Mouse (Mus musculus) erythroblast, embryonic 14.5 days (primary cell): Measurements from ENCODE around the gene B3gnt3. TPM values are rescaled to one million over a fixed set of nuclear protein-coding genes. Genes with fewer than 3 reads are reported as not detected.

Experiments used
- H3K27me3 ChIP-seq: 2 replicates; pipeline ENCODE4 v1.6.1; 2012; ENCODE audit warnings: inconsistent platforms; ENCODE audit not compliant: control insufficient read depth
- H3K36me3 ChIP-seq: 2 replicates; pipeline ENCODE4 v1.6.1; 2012; ENCODE audit warnings: mild to moderate bottlenecking, inconsistent platforms; ENCODE audit not compliant: control insufficient read depth
- H3K4me1 ChIP-seq: 2 replicates; pipeline ENCODE4 v1.6.1; 2012; ENCODE audit warnings: inconsistent platforms; ENCODE audit not compliant: control insufficient read depth
- H3K4me3 ChIP-seq: replicated peaks from 2 replicates; pipeline ENCODE3; 2012; ENCODE audit warnings: moderate library complexity, mild to moderate bottlenecking, inconsistent platforms
- H3K9me3 ChIP-seq: 2 replicates; pipeline ENCODE4 v1.6.1; 2012; ENCODE audit warnings: low read length, inconsistent platforms, mixed read lengths; ENCODE audit not compliant: control insufficient read depth
- GATA1 ChIP-seq: IDR thresholded peaks from 2 replicates; pipeline ENCODE4 v1.6.1; 2012; ENCODE audit warnings: low read length, inconsistent platforms, mixed read lengths
- TAL1 ChIP-seq: IDR thresholded peaks from 3 replicates; pipeline ENCODE4 v1.6.1; 2012; ENCODE audit warnings: low read length, inconsistent platforms, mixed read lengths
- polyA plus RNA-seq: library from polyadenylated mRNA; stranded (reverse); fragments of >175 nt; gene quantifications from 2 replicates; pipeline ENCODE4 v1.2.3, GENCODE M21; 2012

Gene B3gnt3
- polyA plus RNA-seq, 1 experiment: 3.4 TPM

DNA sequence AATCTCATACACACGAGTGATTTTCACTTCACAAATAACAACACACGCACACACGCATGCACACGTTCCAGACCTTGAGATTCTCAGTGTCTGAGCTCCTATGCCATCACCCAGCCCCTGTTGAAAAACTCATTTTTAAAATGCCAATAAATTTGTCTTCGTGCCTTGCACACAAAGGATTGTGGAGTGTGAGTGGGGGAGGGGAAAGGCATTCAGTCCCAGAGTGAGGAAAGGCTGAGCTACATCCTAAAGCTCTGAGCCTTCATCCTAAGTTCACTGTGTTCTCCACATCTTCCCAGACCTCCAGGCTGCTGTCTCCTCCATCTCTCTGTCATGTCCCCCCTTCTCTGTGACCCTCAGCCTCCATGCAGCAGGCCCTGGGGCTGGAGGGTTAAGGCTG is 34.3 kb downstream of the B3gnt3 start:
- no peak for TF ChIP-seq TAL1
- no peak for TF ChIP-seq GATA1
- no peak overlapping the region for H3K4me3 ChIP-seq
- H3K36me3 ChIP-seq: no peaks in the 10 kb centered on the region
- H3K4me1 ChIP-seq: peaks cover 23% of the 10 kb centered on the region
- H3K27me3 ChIP-seq: peaks cover 71% of the 10 kb centered on the region
- H3K9me3 ChIP-seq: no peaks in the 10 kb centered on the region

DNA sequence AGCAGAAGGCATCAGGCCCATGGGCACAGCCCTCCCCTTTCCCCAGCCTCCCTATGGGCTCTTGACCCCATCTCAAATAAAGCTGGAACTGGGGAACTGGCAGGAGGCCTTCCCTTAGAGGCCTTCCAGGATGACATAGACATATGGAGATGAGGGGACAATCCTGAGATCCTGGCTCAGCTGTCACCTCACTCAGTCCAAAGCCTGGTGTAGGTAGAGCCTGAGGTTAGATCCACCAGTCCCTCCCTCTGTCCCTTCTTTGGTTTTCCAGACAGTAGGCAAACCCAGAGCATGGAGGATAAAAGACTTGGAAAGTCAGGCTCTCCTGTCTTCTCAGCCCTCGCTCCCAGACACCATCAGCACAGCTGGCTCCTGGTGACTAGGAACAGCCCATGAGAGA is 34.7 kb downstream of the B3gnt3 start:
- Histone ChIP-seq H3K4me1 (peaks cover 22% of the 10 kb centered on the region), H3K36me3 (no peaks in the 10 kb centered on the region), H3K4me3 (no peak overlapping the region), H3K9me3 (no peaks in the 10 kb centered on the region), H3K27me3 (peaks cover 71% of the 10 kb centered on the region)
- TF ChIP-seq GATA1 (no peak), TAL1 (no peak)

DNA sequence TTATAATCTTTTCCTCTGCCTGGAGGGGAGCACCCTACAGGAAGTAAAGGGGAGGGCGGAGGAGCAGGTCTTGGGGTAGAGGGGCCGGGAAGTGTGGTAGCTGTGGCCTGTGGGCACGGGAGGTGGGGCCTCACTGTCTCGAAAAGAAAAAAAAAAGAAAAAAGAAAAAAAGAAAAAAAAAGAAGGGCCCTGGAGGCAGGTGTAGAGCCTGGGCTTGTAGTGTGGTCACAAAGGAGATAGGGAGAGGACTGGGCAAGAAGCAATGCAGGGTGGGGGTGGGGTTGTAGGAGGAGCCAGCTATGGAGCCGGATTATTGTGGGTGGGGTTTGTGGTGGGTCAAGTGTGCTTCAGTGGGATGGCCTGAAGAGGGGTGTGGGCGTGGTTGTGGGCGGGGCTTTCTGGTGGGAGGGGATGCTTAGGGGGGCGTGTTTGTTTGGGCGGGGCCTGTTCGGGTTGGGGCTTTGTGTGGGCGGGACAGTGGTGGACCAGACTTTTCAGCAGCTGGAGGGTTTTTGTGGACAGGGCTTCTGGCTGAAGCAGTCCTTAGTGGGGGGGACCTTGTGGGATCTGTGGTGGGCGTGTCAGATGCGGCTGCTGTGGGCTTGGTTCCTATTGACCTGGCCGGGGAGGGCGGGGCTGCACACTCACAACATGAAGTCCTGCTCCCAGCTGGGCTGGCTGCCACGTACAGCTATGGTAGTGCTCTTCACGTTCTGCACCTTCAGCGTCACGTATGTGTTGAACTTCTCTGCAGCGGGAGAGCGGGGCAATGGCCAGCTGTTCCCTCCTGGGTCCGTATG is 36.1 kb downstream of the B3gnt3 start:
- Histone ChIP-seq H3K9me3 (no peaks in the 10 kb centered on the region), H3K27me3 (peaks cover 63% of the 10 kb centered on the region), H3K4me3 (peak overlapping the region; percentile 6), H3K36me3 (no peaks in the 10 kb centered on the region), H3K4me1 (peaks cover 12% of the 10 kb centered on the region)
- TF ChIP-seq TAL1 (no peak), GATA1 (no peak)

DNA sequence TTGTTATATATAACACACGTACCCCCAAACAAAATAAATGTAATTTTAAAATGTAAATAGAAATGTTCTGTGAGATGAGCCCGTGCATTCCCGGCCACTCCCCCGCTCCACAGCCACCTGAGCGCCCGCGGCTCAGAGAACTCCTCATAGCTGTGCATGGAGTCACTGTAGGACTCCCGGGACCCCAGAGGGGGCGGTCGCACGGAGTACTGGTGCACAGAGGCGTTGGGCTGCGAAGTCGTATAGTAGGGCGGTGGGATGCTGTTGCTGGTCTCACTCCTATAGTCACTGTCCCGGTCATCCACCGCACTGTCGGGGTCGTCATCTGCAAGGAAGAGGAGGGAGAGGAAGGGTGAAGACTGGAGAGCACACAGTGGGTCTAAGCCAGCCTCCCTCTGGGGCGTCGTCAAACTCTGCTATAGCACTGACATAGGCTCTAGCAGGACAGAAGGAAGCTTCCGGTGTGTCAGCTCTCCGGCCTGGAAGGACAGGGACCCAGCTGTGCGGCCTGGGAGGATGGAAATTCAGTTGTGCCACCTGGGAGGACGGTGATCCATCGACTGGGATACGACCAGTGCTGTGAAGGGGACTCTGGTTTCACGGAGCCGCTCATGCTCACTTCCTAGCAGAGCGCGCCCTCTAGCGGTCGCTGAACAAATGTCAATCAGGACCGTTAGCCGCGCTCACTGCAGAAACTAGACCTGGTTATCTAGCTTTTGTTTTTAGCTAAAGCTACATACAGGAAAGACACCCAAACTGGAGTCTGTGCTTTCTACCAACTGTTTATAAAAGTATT is 41.1 kb downstream of the B3gnt3 start:
- H3K4me1 ChIP-seq: peaks cover 14% of the 10 kb centered on the region
- no peaks in the 10 kb centered on the region for H3K36me3 ChIP-seq
- no peak overlapping the region for H3K4me3 ChIP-seq
- no peak for TF ChIP-seq GATA1
- no peak for TF ChIP-seq TAL1
- no peaks in the 10 kb centered on the region for H3K9me3 ChIP-seq
- H3K27me3 ChIP-seq: peaks cover 50% of the 10 kb centered on the region

DNA sequence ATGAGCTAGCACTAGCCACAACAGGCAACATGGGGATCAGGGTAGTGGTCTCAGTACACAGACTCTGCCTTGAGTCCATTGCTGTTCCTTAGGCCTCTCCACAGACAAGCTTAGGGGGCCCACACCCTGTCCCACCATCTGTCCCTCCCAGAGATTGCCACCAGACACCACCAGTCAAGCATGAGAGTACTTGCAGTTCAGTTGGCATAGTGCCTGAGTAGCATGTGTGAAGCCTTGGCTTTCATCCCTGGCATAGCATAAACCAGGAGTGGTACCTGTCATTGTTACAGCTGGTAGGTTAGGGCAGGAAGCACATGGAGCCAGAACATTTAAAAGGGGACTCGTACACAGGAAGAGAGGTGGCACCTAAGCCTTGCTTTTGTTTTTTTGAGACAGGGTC is 41.8 kb downstream of the B3gnt3 start:
- Histone ChIP-seq H3K4me1 (peaks cover 16% of the 10 kb centered on the region), H3K9me3 (no peaks in the 10 kb centered on the region), H3K36me3 (no peaks in the 10 kb centered on the region), H3K27me3 (peaks cover 58% of the 10 kb centered on the region), H3K4me3 (no peak overlapping the region)
- TF ChIP-seq GATA1 (no peak), TAL1 (no peak)

DNA sequence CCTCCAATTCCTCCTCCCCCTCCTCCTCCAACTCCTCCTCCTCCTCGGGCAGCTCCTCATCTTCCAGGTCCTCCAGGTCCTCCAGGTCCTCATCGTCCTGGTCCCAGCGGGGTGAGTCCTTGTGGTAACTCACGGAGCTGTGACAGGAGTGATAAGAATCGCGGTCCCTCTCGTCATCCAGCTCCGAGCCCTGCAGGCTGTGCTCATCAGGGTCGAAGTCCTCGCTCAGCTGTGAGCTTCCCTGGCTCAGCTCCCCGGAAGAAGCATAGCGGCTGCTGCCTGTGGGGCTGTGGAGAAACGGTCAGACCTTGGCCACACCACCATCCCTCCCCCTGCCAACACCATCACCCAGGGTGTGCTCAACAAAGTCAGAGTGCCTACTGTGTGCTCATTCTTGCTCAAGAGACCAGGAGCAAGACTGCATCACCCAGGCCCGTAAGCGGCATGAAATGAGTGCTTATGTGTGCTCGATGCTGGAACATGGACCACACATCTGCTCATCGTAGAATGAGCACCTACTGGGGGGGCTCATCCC is 43.0 kb downstream of the B3gnt3 start:
- Histone ChIP-seq H3K27me3 (peaks cover 66% of the 10 kb centered on the region), H3K9me3 (no peaks in the 10 kb centered on the region), H3K4me1 (peaks cover 20% of the 10 kb centered on the region), H3K4me3 (no peak overlapping the region), H3K36me3 (no peaks in the 10 kb centered on the region)
- TF ChIP-seq GATA1: no peak
- TF ChIP-seq TAL1: no peak

DNA sequence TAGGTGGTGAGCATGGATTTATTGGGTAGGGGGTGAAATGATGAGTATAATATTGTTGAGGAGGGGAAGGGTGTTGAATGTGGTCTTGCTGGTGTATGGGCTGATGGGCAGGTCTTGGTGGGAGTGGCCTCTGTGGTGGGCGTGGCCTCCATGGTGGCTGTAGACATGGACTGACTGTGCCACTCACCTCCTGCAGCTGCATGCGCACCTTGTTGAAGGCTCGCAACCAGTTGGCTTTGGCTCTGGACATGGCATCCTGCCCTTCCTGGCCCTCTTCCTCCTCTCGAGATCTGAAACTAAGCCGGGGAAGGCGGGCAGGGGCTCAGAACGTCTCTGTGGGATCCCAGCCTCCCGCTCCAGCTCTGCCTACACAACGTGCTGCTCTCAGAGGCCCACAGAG is 43.8 kb downstream of the B3gnt3 start:
- H3K27me3 ChIP-seq: peaks cover 66% of the 10 kb centered on the region
- H3K9me3 ChIP-seq: no peaks in the 10 kb centered on the region
- no peaks in the 10 kb centered on the region for H3K36me3 ChIP-seq
- no peak overlapping the region for H3K4me3 ChIP-seq
- peaks cover 20% of the 10 kb centered on the region for H3K4me1 ChIP-seq
- TF ChIP-seq GATA1: no peak
- TF ChIP-seq TAL1: no peak

DNA sequence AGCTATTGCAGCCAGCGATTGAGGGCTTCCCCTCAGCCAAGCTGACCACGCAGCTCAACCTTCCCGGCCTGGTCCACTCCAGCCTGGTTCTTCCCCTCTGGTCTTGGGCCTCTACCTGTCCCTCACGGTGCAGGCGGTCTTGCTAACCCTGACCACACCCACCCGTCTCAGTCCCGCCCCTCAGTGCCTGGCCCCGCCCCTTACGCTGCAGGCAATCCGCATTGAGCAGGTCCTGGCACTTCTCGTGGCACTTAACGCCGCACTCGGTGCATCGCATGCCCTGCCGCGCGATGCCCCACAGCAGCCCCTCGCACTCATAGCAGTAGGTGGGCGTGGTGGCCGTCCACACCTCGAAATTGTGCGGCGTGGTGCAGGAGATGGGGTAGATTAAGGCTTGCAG is 47.0 kb downstream of the B3gnt3 start:
- H3K36me3 ChIP-seq: no peaks in the 10 kb centered on the region
- TF ChIP-seq GATA1 (no peak), TAL1 (no peak)
- peaks cover 52% of the 10 kb centered on the region for H3K27me3 ChIP-seq
- H3K9me3 ChIP-seq: no peaks in the 10 kb centered on the region
- peaks cover 16% of the 10 kb centered on the region for H3K4me1 ChIP-seq
- H3K4me3 ChIP-seq: no peak overlapping the region

DNA sequence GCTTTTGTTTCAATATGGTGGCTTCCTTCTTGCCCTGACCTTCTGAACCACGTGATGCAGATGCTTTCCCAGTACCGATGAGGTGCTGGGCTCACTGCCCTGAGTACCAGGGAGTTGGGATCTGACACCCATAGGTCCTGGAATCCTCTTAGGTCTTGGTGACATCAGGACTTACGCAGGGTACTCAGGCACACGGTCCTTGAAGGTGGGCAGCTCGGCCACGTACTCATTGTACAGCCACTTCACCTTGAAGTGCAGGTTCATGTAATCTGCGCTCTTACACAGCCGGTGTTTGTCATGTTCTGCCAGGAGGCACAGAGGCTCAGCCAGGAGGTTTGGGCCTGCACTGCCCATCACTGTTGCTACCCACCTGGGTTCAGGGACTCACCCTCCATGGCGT is 56.1 kb downstream of the B3gnt3 start:
- Histone ChIP-seq H3K27me3 (0 out of 2 replicates have a peak, but pooled peaks cover 2% of the 10 kb centered on the region), H3K36me3 (no peaks in the 10 kb centered on the region), H3K4me1 (no peaks in the 10 kb centered on the region), H3K4me3 (no peak overlapping the region), H3K9me3 (no peaks in the 10 kb centered on the region)
- TF ChIP-seq TAL1: no peak
- TF ChIP-seq GATA1: no peak

Other genes with a start within 250 kb of the B3gnt3 start
- 3.9 and 4.7 TPM in 2 replicates for gene Abhd8, start 238.1 kb downstream of the B3gnt3 start, polyA plus RNA-seq
- gene Mrpl34, start 236.8 kb downstream of the B3gnt3 start, polyA plus RNA-seq: 18.9 and 20.4 TPM in 2 replicates
- 41.0 and 42.3 TPM in 2 replicates for gene Dda1, start 232.6 kb downstream of the B3gnt3 start, polyA plus RNA-seq
- gene Ano8, start 215.8 kb downstream of the B3gnt3 start, polyA plus RNA-seq: 0.09 and 0.20 TPM in 2 replicates
- gene Gtpbp3, start 213.7 kb downstream of the B3gnt3 start, polyA plus RNA-seq: 1.2 and 1.4 TPM in 2 replicates
- 0.18 and 0.30 TPM in 2 replicates for gene Plvap, start 190.0 kb downstream of the B3gnt3 start, polyA plus RNA-seq
- 0.02 TPM in 1 of 2 replicates, not detected in the other for gene Ccdc194, start 176.1 kb downstream of the B3gnt3 start, polyA plus RNA-seq
- gene Bst2, start 164.3 kb downstream of the B3gnt3 start, polyA plus RNA-seq: 0.21 and 0.72 TPM in 2 replicates
- gene Mvb12a, start 158.9 kb downstream of the B3gnt3 start, polyA plus RNA-seq: 2.9 and 3.6 TPM in 2 replicates
- gene Tmem221, start 142.9 kb downstream of the B3gnt3 start, polyA plus RNA-seq: not detected in 2 replicates
- gene Nxnl1, start 135.2 kb downstream of the B3gnt3 start, polyA plus RNA-seq: not detected in 2 replicates
- 0.02 and 0.03 TPM in 2 replicates for gene Slc27a1, start 132.9 kb downstream of the B3gnt3 start, polyA plus RNA-seq
- gene Pgls, start 109.6 kb downstream of the B3gnt3 start, polyA plus RNA-seq: 12.5 and 16.2 TPM in 2 replicates
- gene Fam129c, start 104.1 kb downstream of the B3gnt3 start, polyA plus RNA-seq: 0.10 and 0.13 TPM in 2 replicates
- 0.41 and 0.72 TPM in 2 replicates for gene Colgalt1, start 90.8 kb downstream of the B3gnt3 start, polyA plus RNA-seq
- 0.01 TPM in 1 of 2 replicates, not detected in the other for gene Unc13a, start 30.0 kb downstream of the B3gnt3 start, polyA plus RNA-seq
- 1.5 TPM in 2 replicates for gene Jak3, start 25.5 kb downstream of the B3gnt3 start, polyA plus RNA-seq
- gene Insl3, start 12.6 kb downstream of the B3gnt3 start, polyA plus RNA-seq: 0.36 and 0.75 TPM in 2 replicates
- gene Fcho1, start 23.9 kb upstream of the B3gnt3 start, polyA plus RNA-seq: 14.2 and 14.6 TPM in 2 replicates
- gene Zfp709, start 180.2 kb upstream of the B3gnt3 start, polyA plus RNA-seq: not detected in 2 replicates
- gene Zfp882, start 206.8 kb upstream of the B3gnt3 start, polyA plus RNA-seq: 0.02 TPM in 1 of 2 replicates, not detected in the other
- gene Zfp617, start 206.8 kb upstream of the B3gnt3 start, polyA plus RNA-seq: 0.19 TPM in 2 replicates
- gene Zfp961, start 249.2 kb upstream of the B3gnt3 start, polyA plus RNA-seq: 0.03 and 0.12 TPM in 2 replicates